Mouse (Mus musculus): ENCODE data around the gene Fbxo36. TPM values are rescaled to one million over a fixed set of nuclear protein-coding genes. Genes with fewer than 3 reads are reported as not detected.

Gene Fbxo36
- polyA plus RNA-seq, 1 experiment from 2014 or later, result 8.5 TPM

DNA sequence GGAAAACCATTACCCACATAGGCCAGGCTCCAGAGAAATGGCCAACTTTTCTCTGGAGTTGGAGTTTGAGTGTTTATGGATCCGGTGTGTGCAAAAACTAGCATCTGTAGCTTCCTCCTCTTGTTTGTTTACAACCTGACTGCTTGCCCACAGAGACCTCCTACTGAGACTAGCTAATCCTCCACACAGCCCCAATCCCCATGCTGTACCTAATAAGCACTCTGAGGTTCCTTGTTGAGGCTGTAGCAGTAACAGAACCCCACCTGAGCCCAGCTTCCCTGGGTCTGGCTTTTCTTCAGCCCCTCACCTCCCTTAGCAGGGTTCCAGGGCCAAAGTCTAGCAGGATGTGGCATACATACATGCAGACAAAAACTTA, 21.6 kb downstream of the Fbxo36 start:
- no peaks in the 10 kb centered on the region for H3K27me3 ChIP-seq
- H3K9me3 ChIP-seq, result no peaks in the 10 kb centered on the region
- H3K4me2 ChIP-seq (replicated peaks), result no peak overlapping the region
- no peak overlapping the region for H3K4me3 ChIP-seq (replicated peaks)
- 85% methylated on average over 1 of the region's 1 CpGs for WGBS
- ATAC-seq, result no peak
- no peak overlapping the region for H3K9ac ChIP-seq (replicated peaks)
- H3K36me3 ChIP-seq, result no peaks in the 10 kb centered on the region
- H3K27ac ChIP-seq, result no peak overlapping the region
- no peaks in the 10 kb centered on the region for H3K4me1 ChIP-seq (replicated peaks)

DNA sequence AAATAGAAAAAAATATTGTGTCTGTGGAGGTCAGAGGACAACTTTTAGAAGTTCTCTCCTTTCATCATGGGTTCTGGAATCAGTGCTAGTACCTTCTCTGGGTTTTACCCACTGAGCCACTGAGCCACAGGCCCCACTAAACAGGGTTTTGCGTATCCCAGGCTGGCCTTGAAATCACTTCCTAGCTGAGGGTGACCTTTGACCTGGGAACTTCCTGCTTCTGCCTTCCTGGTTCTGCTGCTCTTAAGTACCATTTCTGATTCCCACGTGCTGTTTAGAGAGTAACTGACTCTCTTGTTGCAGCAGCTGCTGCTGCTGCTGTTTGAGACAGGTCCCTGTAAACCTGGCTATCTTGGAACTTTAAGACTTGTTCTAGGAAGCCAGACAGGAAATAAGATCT, 25.0 kb downstream of the Fbxo36 start:
- H3K27ac ChIP-seq, result no peak overlapping the region
- no peaks in the 10 kb centered on the region for H3K9me3 ChIP-seq
- 73% methylated on average over 2 of the region's 2 CpGs for WGBS
- no peak overlapping the region for H3K4me3 ChIP-seq (replicated peaks)
- ATAC-seq, result no peak
- no peak overlapping the region for H3K4me2 ChIP-seq (replicated peaks)
- H3K36me3 ChIP-seq, result no peaks in the 10 kb centered on the region
- no peaks in the 10 kb centered on the region for H3K27me3 ChIP-seq
- H3K9ac ChIP-seq (replicated peaks), result no peak overlapping the region
- peaks cover 3% of the 10 kb centered on the region; the same call in 1 of the 2 replicates for H3K4me1 ChIP-seq (replicated peaks)

DNA sequence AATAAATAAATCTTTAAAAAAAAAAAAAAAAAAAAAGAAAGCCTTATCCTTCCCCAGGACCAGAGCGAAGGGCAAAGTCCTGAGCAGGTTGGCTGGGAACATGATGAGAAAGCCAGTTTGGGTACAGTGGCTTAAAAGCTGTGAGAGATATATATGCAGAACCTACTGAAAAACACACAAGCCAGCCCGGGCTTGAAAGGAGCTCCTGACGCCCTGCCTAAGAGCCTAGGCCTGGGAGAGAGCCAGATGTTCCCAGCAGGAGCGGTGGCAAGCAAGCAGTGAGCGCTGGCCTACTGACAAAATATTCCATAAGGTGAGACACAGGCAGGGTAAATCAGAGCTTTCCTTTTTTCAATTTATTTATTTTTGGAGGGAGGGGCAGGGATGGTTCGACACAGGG, 26.6 kb downstream of the Fbxo36 start:
- no peak for ATAC-seq
- H3K9me3 ChIP-seq, result no peaks in the 10 kb centered on the region
- no peak overlapping the region for H3K27ac ChIP-seq
- no peaks in the 10 kb centered on the region for H3K36me3 ChIP-seq
- no peak overlapping the region for H3K4me2 ChIP-seq (replicated peaks)
- H3K4me1 ChIP-seq (replicated peaks), result peaks cover 3% of the 10 kb centered on the region; the same call in 1 of the 2 replicates
- H3K4me3 ChIP-seq (replicated peaks), result no peak overlapping the region
- no peak overlapping the region for H3K9ac ChIP-seq (replicated peaks)
- WGBS, result 92% methylated on average over 6 of the region's 6 CpGs
- H3K27me3 ChIP-seq, result no peaks in the 10 kb centered on the region

DNA sequence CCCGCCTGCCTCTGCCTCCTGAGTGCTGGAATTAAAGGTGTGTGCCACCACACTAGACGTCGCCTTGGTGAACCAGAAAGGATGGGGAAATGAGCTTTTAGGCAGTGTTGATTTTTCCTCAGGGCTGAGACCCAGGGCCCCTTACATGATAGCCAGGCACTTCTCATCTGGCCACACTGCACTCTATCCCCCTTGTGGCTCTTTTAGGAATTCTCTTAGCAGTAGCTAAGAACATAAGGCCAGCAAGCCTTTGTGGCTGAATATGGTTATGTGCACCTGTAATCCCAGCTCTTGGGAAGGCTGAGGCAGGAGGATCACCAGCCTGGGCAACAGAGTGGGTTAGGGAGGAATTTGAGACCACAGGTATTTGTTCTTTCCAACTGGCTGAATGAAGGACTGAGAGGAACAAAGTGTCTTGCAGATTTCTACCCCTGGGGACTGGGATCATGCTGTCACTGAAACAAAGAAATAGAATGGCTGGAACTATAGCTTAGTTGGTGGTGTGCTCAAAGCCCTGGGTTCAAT, 27.1 kb downstream of the Fbxo36 start:
- no peaks in the 10 kb centered on the region for H3K36me3 ChIP-seq
- peaks cover 3% of the 10 kb centered on the region; the same call in 1 of the 2 replicates for H3K4me1 ChIP-seq (replicated peaks)
- H3K27ac ChIP-seq, result no peak overlapping the region
- no peak for ATAC-seq
- no peak overlapping the region for H3K4me3 ChIP-seq (replicated peaks)
- H3K9me3 ChIP-seq, result no peaks in the 10 kb centered on the region
- H3K4me2 ChIP-seq (replicated peaks), result no peak overlapping the region
- 96% methylated on average over 3 of the region's 3 CpGs for WGBS
- H3K9ac ChIP-seq (replicated peaks), result no peak overlapping the region
- no peaks in the 10 kb centered on the region for H3K27me3 ChIP-seq

DNA sequence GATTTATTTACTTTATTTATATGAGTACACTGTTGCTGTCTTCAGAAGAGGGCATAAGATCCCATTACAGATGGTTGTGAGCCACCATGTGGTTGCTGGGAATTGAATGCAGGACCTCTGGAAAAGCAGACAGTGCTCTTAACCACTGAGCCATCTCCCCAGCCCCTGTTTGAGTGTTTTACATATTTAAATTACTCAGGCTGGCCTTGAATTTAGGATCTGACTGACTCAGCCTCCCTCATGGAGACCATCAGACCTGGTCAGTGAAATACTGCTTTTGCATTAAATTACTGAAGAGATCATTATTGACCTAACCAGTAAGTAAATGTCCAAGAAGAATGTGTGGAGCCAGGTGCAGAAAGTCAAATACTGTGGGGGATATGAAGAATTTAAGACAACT, 28.7 kb downstream of the Fbxo36 start:
- no peak overlapping the region for H3K4me3 ChIP-seq (replicated peaks)
- H3K9me3 ChIP-seq, result no peaks in the 10 kb centered on the region
- peaks cover 3% of the 10 kb centered on the region; the same call in 1 of the 2 replicates for H3K4me1 ChIP-seq (replicated peaks)
- no peak overlapping the region for H3K4me2 ChIP-seq (replicated peaks)
- ATAC-seq, result no peak
- no peak overlapping the region for H3K9ac ChIP-seq (replicated peaks)
- H3K27ac ChIP-seq, result no peak overlapping the region
- no peaks in the 10 kb centered on the region for H3K27me3 ChIP-seq
- no peaks in the 10 kb centered on the region for H3K36me3 ChIP-seq

DNA sequence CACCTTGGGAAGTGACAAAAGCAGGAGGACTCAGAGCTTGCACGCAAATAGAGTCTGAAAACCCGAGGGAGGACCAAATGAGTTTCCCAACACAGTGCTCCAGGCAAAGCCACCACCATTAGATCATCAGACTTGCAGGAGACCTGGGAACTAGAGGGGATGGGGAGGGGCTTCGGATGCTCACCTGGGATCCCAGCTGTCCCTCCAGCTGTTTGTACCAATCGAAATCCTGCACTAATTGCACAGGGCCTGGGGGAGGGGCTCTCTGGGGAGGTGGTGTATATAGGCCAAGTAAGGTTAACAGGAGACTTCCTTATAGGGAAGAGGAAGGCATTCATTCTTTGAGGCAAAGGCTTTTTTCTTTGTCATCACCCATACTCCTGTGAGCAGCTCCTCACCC, 29.2 kb downstream of the Fbxo36 start:
- Histone ChIP-seq H3K27me3 (no peaks in the 10 kb centered on the region), H3K4me1 (replicated peaks) (peaks cover 3% of the 10 kb centered on the region; the same call in 1 of the 2 replicates), H3K9ac (replicated peaks) (no peak overlapping the region), H3K36me3 (no peaks in the 10 kb centered on the region), H3K27ac (no peak overlapping the region), H3K9me3 (no peaks in the 10 kb centered on the region), H3K4me3 (replicated peaks) (no peak overlapping the region), H3K4me2 (replicated peaks) (no peak overlapping the region)
- ATAC-seq, result no peak
- WGBS, result 73% methylated on average over 4 of the region's 4 CpGs

DNA sequence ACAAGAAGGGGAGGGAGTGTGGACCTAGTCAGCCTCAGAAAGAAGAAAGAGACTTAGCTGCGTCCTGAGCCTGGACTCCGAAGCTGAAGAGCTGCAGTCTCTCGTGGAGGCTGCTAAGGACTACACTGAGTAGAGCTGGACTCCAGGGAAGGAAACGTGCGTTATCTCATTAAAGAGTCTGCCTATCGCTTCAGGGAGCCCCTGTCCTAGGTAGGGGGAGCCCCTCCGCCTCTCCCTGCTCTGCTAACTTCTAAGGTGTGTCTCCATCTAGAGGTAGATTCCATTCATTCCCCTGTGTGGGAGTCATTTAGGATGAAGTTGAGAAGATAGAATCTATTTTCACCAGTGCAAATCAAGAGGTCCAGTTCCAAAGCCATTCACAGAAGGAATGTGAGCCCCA, 29.9 kb downstream of the Fbxo36 start:
- WGBS, result 44% methylated on average over 7 of the region's 7 CpGs

DNA sequence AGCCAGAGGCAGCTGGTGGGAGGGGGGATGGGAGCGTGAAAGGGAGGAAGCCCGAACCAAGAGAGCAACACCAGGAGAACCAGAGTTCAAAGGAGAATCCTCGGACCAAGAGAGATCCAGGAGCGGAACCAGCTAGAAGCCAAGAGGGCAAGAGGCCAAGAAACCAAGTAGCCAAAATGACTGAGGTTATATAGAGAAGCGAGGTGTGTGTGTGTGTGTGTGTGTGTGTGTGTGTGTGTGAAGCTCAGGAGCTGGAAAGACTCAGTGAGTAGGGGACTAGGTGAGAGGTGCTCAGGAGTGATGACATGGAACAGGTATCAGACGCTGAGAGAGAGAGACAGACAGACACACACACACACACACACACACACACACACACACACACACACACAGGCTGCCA, 31.5 kb downstream of the Fbxo36 start:
- H3K4me3 ChIP-seq (replicated peaks), result no peak overlapping the region
- no peak overlapping the region for H3K27ac ChIP-seq
- no peaks in the 10 kb centered on the region for H3K9me3 ChIP-seq
- WGBS, result 58% methylated on average over 5 of the region's 6 CpGs
- no peaks in the 10 kb centered on the region for H3K36me3 ChIP-seq
- no peak overlapping the region for H3K9ac ChIP-seq (replicated peaks)
- H3K27me3 ChIP-seq, result no peaks in the 10 kb centered on the region
- ATAC-seq, result no peak
- H3K4me1 ChIP-seq (replicated peaks), result peaks cover 3% of the 10 kb centered on the region; the same call in 1 of the 2 replicates
- no peak overlapping the region for H3K4me2 ChIP-seq (replicated peaks)

More for the DNA sequence above, 29.9 kb downstream of the Fbxo36 start:
- H3K4me1 ChIP-seq (replicated peaks), result peaks cover 3% of the 10 kb centered on the region; the same call in 1 of the 2 replicates
- H3K27me3 ChIP-seq, result no peaks in the 10 kb centered on the region
- H3K9me3 ChIP-seq, result no peaks in the 10 kb centered on the region
- no peak overlapping the region for H3K9ac ChIP-seq (replicated peaks)
- no peak for ATAC-seq
- no peak overlapping the region for H3K4me2 ChIP-seq (replicated peaks)
- H3K27ac ChIP-seq, result no peak overlapping the region
- H3K36me3 ChIP-seq, result no peaks in the 10 kb centered on the region
- no peak overlapping the region for H3K4me3 ChIP-seq (replicated peaks)

DNA sequence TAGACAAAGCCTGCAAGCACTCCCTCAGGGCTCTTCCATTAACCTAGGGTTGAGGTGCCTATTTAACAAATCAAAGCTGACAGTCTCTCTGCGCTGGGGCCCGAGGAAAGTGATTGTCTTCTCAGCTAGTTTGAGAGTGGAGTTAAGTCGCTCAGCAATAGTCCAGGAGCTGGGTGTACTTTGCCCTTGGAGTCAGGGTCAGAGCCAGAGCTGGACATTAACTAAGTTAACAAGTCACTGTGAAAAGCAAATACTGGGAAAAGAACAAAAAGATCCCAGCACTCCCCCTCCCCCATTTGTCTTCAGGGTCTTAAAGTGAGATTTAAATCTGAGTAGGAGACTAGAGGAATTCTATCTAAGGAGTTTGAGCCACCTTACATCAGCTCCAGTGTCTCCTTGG, 32.5 kb downstream of the Fbxo36 start:
- 10% methylated on average over 3 of the region's 3 CpGs for WGBS
- Histone ChIP-seq H3K4me3 (replicated peaks) (no peak overlapping the region), H3K36me3 (no peaks in the 10 kb centered on the region), H3K4me2 (replicated peaks) (no peak overlapping the region), H3K4me1 (replicated peaks) (peaks cover 3% of the 10 kb centered on the region; the same call in 1 of the 2 replicates), H3K9me3 (no peaks in the 10 kb centered on the region), H3K27me3 (no peaks in the 10 kb centered on the region), H3K27ac (no peak overlapping the region), H3K9ac (replicated peaks) (no peak overlapping the region)
- ATAC-seq, result no peak

DNA sequence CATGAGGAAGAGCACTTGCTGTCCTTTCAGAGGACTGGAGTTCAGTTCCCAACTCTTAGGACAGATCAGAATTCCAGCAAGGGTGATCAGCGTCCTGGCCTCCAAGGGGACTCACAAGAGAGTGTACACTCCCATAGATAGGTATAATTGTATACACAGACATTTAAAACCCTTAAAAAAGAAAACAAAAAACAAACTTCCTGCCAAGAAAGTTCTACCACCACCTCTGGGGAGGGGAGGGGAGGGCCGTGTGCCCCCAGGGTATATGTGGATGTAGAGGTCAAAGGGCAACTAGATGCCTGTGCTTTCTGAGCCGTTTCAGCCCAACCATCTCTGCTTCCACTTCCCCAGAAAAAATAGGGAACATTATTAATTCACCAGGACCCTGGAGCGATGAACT, 33.3 kb downstream of the Fbxo36 start:
- no peak for ATAC-seq
- no peaks in the 10 kb centered on the region for H3K27me3 ChIP-seq
- H3K27ac ChIP-seq, result no peak overlapping the region
- no peak overlapping the region for H3K9ac ChIP-seq (replicated peaks)
- H3K9me3 ChIP-seq, result no peaks in the 10 kb centered on the region
- H3K4me1 ChIP-seq (replicated peaks), result peaks cover 3% of the 10 kb centered on the region; the same call in 1 of the 2 replicates
- H3K4me2 ChIP-seq (replicated peaks), result no peak overlapping the region
- no peaks in the 10 kb centered on the region for H3K36me3 ChIP-seq
- H3K4me3 ChIP-seq (replicated peaks), result no peak overlapping the region
- WGBS, result 81% methylated on average over 4 of the region's 4 CpGs

DNA sequence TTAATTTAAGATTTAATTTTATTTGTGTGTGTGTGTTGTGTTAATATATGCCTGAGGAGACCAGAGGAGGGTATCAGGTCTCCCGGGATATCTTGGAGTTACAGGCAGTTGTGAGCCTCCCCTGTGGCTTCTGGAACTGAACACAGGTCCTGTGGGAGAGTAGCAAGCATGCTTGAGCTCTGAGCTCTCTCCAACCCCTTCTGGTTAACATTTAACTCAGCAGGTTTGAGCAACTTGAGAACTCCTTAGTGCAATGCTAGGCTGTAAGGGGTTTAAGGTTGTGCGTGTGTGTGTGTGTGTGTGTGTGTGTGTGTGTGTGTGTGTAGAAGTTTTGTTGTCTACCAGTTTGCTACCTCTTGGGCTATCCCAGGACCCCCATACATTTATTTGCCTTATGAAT, 37.9 kb downstream of the Fbxo36 start:
- no peaks in the 10 kb centered on the region for H3K27me3 ChIP-seq
- H3K4me2 ChIP-seq (replicated peaks), result no peak overlapping the region
- H3K9me3 ChIP-seq, result no peaks in the 10 kb centered on the region
- ATAC-seq, result no peak
- H3K27ac ChIP-seq, result no peak overlapping the region
- H3K36me3 ChIP-seq, result no peaks in the 10 kb centered on the region
- no peaks in the 10 kb centered on the region for H3K4me1 ChIP-seq (replicated peaks)
- H3K9ac ChIP-seq (replicated peaks), result no peak overlapping the region
- 86% methylated on average over 2 of the region's 2 CpGs for WGBS
- H3K4me3 ChIP-seq (replicated peaks), result no peak overlapping the region

DNA sequence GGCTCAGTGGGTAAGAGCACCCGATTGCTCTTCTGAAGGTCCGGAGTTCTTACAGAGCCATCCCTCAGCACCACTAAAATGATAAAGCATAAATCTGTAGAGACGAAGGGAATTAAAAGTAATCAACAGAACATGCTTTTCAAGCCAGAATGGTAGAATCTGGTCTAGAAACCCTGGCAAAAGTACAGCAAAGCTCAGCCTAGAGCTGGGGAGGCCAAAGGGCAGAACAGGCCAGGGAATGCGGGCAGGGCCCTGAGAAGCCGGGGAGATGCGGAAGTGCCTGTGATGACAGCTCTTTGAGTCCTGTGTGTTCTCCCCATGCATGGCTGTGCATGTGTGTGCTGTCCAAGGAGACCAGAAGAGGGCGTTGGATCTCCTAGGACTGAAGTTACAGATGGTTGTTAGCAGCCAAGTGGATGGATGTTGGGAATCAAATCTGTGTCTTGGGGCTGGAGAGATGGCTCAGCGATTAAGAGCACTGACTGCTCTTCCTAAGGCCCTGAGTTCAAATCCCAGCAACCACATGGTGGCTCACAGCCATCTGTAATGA, 40.0 kb downstream of the Fbxo36 start:
- no peak overlapping the region for H3K4me2 ChIP-seq (replicated peaks)
- 95% methylated on average over 8 of the region's 8 CpGs for WGBS
- H3K9ac ChIP-seq (replicated peaks), result no peak overlapping the region
- no peaks in the 10 kb centered on the region for H3K9me3 ChIP-seq
- H3K4me1 ChIP-seq (replicated peaks), result no peaks in the 10 kb centered on the region
- ATAC-seq, result no peak
- no peak overlapping the region for H3K27ac ChIP-seq
- H3K27me3 ChIP-seq, result no peaks in the 10 kb centered on the region
- no peak overlapping the region for H3K4me3 ChIP-seq (replicated peaks)
- no peaks in the 10 kb centered on the region for H3K36me3 ChIP-seq
